Mouse (Mus musculus): ENCODE measurements around the gene Gfi1b.

Gfi1b gene

DNA sequence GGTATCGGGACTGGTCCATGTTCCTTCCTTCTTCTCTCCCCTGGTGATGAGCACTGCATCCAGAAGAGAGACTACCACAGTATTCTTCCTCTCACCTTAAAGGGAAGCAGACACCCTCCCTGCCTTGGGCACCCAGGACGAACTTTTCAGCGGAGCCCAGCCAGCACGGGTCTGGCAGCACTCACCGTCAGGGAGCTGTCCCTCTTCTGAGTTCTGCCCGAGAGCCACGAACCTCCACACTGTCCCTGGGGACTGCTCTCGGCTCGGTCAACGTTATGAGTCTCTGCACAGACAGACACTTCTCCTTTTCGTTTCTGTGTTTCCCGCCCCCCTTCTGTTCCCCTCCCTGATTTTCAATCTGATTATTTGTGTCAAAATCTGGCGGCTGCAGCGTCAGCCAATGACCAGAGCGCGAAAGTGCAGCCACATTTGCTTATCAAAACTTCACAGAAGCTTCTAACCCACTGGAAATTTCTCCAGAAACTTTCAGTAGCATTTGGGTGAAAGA lies at the start of gene Gfi1b:
Gene Gfi1b (minus strand): TSS at position 319 of the 508 bp plus-strand sequence.
- in situ Hi-C loops (cut with MboI; ENCODE audit: low pct_unique_long_range_greater_than_20kb in 1 of 2, low sequenced_read_pairs in 2 of 2, unreplicated experiment in 1 of 2), result no loop called here

DNA sequence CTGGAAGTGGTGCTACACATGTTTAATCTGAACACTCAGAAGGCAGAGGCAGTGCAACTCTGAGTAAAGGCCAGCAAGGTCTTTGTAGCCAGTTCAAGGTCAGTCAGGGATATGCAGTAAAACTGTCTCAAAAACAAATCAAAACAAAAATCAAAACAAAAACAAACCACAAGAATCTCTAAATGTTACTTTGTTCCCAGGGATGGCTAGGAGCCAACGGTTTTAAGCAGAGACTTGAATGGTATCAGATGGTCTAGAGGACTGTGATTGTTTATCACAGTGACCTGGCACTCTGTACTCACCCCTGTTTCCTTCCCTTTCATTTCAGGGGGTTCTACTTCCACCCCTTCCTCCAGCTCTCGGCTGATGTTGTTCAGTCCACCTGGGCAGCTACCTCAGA lies 49.7 kb upstream of the Gfi1b start:
- in situ Hi-C loops (cut with MboI; ENCODE audit: low pct_unique_long_range_greater_than_20kb in 1 of 2, low sequenced_read_pairs in 2 of 2, unreplicated experiment in 1 of 2), result no loop called here

DNA sequence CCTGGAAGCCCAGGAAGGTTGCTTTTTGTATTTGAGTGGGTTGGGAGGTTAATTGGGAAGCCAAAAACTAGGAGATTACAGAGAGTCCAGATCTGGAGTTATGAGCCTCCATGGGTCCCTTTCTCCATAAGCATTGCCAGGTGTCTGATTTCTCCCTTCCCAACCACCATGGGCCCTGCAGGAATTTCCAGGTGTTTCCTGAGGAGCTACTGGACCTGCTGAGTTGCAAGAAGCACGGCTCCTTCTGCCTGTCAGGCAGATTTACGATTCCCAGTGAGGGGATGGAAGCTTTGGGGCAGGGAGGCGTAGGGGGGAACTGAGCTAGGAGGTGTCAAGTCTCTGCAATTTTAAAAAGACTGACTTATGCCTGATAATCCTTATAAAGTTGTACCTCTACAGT lies 44.0 kb upstream of the Gfi1b start:
- in situ Hi-C loops (cut with MboI; ENCODE audit: low pct_unique_long_range_greater_than_20kb in 1 of 2, low sequenced_read_pairs in 2 of 2, unreplicated experiment in 1 of 2), result no loop called here

DNA sequence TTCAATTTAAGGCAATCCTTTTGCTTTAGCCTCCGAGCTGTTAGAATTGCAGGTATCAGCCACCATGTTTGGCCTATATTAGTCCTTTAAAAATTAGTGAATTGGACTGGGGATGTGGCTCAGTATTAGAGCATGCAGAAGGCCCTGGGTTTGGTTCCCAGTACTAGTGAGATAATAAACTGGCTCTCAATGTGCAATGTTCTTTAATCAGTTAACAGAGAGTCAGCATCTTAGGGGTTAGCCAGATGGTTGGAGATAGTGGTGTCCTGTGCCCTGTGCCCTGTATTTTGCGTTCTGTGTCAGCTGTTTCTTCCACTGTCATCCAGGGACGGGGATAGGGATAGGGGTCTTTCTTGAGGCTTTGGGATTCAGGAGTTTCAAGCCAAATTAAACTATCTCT lies 41.1 kb upstream of the Gfi1b start:
- in situ Hi-C loops (cut with MboI; ENCODE audit: low pct_unique_long_range_greater_than_20kb in 1 of 2, low sequenced_read_pairs in 2 of 2, unreplicated experiment in 1 of 2), result no loop called here

DNA sequence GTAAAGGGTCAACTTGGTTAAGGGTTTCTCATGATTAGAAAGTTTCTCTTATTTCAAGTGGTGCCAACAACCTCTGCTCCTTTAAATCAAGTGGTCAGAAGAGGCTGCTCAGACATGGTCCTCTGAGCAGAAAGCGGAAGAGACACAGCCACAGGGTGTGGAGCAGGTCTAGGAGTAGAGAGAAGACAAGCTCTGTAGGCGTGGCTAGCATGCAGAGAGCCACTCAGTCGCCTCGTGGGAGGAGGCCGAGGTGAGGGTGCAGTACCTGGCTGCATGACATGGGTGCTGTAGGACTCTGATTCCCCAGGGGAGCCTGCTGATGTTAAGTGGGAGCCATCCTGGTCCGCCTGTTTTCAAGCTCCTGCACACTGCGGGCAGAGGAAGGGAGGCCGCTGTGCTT lies 34.4 kb upstream of the Gfi1b start:
- in situ Hi-C loops (cut with MboI; ENCODE audit: low pct_unique_long_range_greater_than_20kb in 1 of 2, low sequenced_read_pairs in 2 of 2, unreplicated experiment in 1 of 2), result no loop called here

DNA sequence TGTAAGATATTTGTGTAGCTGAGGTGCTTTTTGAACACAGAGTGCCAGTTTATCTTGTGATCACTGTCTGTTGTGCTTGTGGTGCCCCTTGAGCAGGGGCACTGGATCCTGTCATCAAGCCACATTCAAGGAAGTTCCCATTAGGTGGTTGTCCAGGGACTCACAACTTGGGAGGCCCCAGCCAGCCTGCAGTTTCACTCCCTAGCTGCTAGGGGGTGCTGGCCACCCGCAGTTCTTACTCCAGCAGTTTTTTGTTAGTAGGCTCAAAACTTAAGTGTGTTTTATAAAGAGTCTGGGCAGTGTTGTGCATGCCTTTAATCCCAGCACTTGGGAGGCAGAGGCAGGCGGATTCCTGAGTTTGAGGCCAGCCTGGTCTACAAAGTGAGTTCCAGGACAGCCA lies 32.5 kb upstream of the Gfi1b start:
- in situ Hi-C loops (cut with MboI; ENCODE audit: low pct_unique_long_range_greater_than_20kb in 1 of 2, low sequenced_read_pairs in 2 of 2, unreplicated experiment in 1 of 2), result no loop called here

DNA sequence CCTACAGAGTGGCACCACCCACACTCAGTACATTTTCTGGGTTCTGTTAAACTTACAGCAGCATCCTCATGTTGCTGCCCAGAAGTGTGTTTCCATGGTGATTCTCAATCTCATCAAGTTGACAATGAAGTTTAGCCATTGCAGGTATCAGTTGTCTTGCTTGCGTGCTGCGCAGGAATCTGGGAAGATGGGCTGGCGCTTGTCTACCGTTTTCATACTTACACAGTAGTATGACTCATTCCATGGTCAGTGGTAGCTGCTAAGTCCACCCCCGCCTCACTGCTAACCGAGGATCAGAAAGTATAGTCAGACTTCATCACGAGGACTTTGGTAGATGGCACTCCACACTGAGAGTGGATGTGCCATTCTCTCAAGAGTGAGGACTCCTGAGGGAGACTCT lies 31.6 kb upstream of the Gfi1b start:
- in situ Hi-C loops (cut with MboI; ENCODE audit: low pct_unique_long_range_greater_than_20kb in 1 of 2, low sequenced_read_pairs in 2 of 2, unreplicated experiment in 1 of 2), result no loop called here

DNA sequence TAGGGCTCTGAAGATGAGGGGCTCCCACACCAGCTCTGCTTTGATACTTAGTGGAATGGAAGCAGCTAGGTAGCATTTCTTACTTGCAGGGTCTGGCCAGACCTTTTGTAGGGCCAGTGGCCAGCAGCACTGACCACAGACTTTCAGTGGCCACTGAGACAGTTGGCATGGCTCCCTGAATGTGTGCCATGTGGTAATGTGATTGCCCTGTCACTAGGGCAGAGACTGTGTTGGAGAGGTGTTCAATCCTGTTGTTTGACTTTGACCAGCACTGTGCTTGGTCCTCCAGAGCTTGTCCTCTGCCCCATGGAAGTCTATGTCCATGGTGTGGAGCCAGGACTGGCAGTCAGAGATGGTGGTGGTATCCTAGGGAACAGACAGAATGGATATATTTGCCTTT lies 28.7 kb upstream of the Gfi1b start:
- in situ Hi-C loops (cut with MboI; ENCODE audit: low pct_unique_long_range_greater_than_20kb in 1 of 2, low sequenced_read_pairs in 2 of 2, unreplicated experiment in 1 of 2), result no loop called here

DNA sequence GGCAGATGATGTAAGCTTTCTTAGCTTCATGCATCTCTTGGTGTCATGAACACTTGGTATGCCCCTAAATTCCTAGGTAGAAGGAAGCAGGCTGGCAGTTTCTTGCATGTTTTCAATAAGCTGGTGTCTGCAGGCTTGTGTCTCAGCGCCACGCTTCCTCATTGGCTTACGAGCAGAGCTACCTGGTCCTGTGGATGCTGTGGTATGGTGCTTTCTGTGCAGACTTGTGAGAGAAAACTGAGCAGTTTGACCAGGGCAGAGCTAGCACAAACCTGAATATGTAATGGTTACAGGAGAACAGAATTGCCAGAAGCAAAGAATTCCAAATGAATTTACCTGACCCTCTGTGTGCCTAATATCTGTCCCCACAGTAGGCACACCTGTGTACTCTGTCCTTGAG lies 21.3 kb upstream of the Gfi1b start:
- in situ Hi-C loops (cut with MboI; ENCODE audit: low pct_unique_long_range_greater_than_20kb in 1 of 2, low sequenced_read_pairs in 2 of 2, unreplicated experiment in 1 of 2), result no loop called here

DNA sequence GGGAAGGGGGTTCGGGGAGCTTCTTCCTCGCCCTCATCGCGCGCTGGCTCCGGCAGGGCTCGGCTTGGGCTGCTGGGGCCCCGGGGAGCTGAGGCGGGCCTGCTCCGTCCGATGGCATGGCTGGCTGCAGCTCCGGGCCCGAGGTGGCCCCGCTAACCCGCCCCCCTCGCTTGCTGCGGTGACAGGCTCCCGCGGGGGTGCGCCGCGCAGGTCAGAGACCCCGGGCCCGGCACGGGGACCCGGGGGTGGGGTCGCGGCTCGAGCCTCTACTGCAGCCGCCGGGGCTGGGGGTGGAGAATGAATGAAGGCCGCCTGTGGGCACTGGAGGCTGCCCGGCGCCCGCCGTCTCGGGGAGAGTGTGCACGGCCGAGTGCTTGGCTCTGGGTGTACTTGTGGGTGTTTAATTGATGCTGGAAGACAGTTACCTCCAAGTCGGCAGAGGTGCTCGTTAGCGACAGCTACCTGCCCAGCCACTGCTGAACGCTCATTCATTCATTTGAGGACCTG lies 19.7 kb upstream of the Gfi1b start:
- in situ Hi-C loops (cut with MboI; ENCODE audit: low pct_unique_long_range_greater_than_20kb in 1 of 2, low sequenced_read_pairs in 2 of 2, unreplicated experiment in 1 of 2), result no loop called here

DNA sequence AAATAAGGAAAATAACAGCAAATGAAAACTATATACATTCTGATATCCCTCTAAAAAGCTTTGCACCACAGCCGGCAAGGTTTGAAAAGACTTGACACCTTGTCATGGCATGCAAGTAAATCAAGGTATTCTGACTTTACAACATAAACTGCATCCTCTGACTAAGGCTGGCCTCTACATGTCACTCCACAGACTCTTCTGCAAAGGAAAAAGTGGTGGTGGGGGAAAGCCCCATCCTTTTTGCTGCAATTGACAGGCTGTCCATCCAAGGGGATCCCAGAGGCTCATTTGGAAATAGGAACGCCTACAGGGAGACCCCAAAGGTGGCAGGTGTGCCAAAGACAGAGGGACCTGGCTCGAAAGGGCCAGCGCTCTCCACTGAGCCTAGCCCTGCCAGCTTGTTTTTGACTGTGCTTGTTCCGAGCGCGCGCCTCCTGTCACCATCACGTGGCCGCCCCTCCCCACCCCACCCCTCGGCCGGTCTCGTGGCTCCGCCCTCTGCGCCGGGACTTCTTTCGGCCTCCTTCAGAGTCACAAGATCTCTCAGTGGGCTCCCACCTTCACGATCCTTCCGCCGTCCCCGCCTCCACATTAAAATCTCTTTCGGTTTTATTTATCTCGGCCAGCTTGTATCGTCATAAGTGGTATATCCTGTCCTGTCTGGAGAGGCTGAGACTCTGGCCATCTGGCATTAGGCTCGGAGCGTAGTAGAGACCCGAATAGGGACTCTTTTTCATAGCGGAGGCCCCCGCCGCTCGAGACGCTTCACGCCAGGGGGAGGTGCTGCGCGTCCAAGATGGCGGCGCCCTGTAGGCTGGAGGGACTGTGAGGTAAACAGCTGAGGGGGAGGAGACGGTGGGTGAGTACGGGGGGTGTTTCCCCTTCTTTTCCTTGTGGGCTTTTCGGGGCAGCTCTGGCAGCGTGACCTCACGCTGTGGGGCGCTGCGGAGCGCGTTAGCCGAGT lies 19.0 kb upstream of the Gfi1b start, which contains the start of gene Tsc1:
Gene Tsc1 (plus strand): TSS at position 768 of the 964 bp plus-strand sequence.
- in situ Hi-C loops (cut with MboI; ENCODE audit: low pct_unique_long_range_greater_than_20kb in 1 of 2, low sequenced_read_pairs in 2 of 2, unreplicated experiment in 1 of 2), result no loop called here

DNA sequence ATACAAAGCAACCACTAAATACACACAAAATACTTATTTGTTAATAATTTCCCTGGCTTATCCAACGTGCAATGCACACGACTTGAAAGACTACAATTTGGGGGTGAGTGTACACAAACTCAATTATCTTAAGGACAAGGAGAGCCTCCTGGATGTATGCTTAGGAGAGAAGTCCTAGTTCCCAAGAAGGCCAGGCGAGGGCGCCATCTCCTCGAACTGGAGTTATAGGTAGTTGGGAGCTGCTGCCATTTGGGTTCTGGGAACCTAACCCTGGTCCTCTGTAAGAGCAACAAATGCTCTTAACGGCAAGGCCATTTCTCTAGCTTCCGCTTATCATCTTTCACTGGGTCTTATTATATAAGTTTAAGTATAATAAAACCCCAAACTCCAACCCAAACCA lies 18.0 kb upstream of the Gfi1b start:
- in situ Hi-C loops (cut with MboI; ENCODE audit: low pct_unique_long_range_greater_than_20kb in 1 of 2, low sequenced_read_pairs in 2 of 2, unreplicated experiment in 1 of 2), result no loop called here

DNA sequence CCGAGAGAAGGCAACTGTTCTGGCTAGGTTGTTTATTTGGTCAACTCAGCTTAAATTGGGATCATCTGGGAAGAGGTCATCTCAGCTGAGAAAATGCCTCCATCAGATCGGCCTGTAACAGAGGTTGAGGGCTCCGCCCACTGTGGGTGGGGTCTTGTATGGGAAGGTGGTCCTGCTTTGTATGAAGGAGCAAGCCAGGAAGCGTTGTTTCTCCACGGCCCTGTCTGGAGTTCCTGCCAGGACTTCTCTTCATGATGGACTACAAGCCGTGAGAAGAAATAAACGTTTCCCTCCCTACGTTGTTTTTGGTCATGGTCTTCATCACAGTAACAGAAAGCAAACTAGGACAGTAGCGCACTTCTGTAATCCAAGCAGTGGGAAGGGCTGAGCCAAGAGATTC lies 17.1 kb upstream of the Gfi1b start:
- in situ Hi-C loops (cut with MboI; ENCODE audit: low pct_unique_long_range_greater_than_20kb in 1 of 2, low sequenced_read_pairs in 2 of 2, unreplicated experiment in 1 of 2), result no loop called here

DNA sequence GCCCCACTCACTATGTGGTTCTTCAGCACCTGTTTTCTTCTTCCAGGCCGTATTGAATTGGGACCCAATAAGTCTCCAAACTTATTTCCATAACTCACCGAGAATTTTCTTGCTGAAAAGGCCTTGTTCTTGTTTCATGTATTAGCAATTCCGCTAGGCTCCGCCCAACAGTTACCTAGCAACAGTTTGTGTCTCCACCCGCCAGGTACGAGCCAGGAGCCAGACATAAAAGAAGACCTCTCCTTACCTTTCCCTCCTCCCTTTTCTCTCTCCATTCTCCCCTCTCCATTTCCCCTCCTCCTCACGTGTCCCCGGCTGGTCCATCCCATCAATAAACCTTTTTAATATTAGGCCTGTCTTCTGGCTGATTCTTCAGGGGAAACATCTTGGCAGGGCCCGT lies 16.6 kb upstream of the Gfi1b start:
- in situ Hi-C loops (cut with MboI; ENCODE audit: low pct_unique_long_range_greater_than_20kb in 1 of 2, low sequenced_read_pairs in 2 of 2, unreplicated experiment in 1 of 2), result no loop called here

DNA sequence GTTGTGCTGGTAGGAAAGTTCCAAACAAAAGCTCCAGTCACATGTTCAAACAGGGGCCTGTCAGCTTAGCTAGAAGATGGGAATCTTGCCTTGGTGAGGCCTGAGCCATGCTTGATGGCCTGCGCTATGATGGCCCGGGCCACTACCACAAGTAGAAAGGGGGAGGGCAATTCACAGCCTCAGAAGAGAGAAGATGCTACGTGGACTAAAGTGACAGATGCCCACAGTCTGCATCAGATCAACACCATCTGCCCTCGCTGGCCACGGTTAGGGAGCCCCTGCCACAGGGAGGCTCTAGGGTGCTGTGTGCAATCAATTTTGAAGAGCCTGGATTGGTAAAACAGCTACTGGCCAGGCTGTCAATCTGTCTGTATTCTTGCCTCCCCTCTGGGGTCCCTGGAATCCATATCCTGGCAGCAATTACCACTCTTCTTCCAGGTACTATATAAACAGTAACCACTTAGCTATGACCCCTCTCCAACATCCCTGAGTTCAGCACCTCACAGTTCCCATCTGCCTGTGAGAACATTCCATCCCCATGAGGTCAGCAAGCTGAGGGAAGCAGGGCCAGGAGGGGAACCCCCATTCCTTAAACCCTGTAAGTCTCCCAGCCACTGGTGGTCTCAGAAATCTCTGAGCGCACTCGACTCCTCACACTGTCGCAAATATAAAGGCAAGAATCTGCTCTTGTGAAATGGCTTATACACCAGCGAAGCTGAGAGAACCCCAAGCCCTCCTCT lies 15.5 kb upstream of the Gfi1b start:
- in situ Hi-C loops (cut with MboI; ENCODE audit: low pct_unique_long_range_greater_than_20kb in 1 of 2, low sequenced_read_pairs in 2 of 2, unreplicated experiment in 1 of 2), result no loop called here

DNA sequence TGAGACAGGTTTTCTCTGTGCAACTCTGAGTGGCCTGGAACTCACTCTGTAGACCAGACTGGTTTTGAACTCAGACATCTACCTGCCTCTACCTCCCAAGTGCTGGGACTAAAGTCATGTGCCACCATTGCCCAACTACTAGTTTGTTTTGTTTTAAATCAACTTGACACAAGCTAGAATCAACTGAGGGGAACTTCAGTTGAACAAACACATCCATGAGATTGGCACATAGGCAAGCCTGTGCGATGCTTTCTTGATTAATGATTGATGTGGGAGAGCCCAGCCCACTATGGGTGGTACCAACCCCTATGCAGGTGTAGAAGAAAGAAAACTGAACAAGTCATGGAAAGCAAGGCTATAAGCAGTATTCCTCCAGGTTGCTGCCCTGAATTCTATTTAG lies 13.4 kb upstream of the Gfi1b start:
- in situ Hi-C loops (cut with MboI; ENCODE audit: low pct_unique_long_range_greater_than_20kb in 1 of 2, low sequenced_read_pairs in 2 of 2, unreplicated experiment in 1 of 2), result no loop called here

DNA sequence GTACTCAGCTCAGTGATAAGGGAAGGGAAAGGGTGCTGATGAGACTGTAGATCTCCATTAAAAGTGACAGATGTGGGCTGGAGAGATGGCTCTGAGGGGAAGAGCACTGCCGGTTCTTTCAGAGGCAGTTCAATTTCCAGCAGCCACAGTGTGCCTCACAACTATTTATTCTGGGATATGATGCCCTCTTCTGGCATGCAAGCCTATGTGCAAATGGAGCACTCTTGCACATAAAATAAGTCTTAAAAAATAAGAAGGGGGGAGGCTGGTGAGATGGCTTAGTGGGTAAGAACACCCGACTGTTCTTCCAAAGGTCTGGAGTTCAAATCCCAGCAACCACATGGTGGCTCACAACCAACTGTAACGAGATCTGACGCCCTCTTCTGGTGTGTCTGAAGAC lies 11.4 kb upstream of the Gfi1b start:
- in situ Hi-C loops (cut with MboI; ENCODE audit: low pct_unique_long_range_greater_than_20kb in 1 of 2, low sequenced_read_pairs in 2 of 2, unreplicated experiment in 1 of 2), result loop anchor here in 1 of 2 experiments (5.0 kb wide), 1 partner anchor 36 kb away; no protein-coding TSS in a partner anchor

DNA sequence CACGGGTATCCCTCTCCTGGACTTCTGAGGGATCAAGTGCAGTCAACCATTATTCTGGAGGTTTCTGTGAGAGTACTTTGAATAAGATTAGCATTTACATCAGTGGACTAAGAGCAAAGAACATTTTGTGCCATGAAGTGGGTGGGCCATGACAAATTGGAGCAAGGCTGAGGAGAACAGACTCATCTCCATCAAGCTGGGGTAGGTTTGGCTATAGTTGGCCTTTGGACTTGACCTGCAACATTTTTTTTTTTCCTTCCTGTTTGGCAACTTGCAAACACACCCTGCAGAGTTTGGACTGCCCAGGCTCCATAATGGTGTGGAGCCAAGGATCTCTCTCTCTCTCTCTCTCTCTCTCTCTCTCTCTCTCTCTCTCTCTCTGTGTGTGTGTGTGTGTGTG lies 10.8 kb upstream of the Gfi1b start:
- in situ Hi-C loops (cut with MboI; ENCODE audit: low pct_unique_long_range_greater_than_20kb in 1 of 2, low sequenced_read_pairs in 2 of 2, unreplicated experiment in 1 of 2), result loop anchor here in 1 of 2 experiments (5.0 kb wide), 1 partner anchor 35 kb away; no protein-coding TSS in a partner anchor

DNA sequence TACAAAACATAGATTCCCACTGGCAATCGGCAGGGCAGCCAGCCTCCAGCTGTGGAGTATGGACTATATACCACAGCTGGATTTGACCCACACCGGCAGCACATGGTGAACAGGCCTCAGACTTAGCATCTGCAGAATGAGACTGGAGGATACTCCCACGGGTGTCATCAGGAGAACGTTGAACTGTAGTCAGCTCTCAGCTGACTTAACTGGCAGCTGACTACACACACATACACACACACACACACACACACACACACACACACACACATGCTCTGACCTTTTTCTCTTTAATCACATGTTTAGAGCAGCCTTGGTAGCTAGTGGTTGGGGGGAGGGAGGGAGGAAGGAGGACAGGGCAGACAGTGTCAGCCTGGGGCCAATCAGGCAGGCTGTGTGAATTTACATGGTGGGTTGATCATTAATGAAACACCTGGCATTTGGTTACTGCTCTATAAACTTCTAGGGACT lies 8.2 kb upstream of the Gfi1b start:
- in situ Hi-C loops (cut with MboI; ENCODE audit: low pct_unique_long_range_greater_than_20kb in 1 of 2, low sequenced_read_pairs in 2 of 2, unreplicated experiment in 1 of 2), result loop anchor here in 1 of 2 experiments (5.0 kb wide), 1 partner anchor 33 kb away; no protein-coding TSS in a partner anchor
